Mouse (Mus musculus) midbrain, embryonic 11.5 days (tissue): ENCODE measurements at regions not wholly inside any gene's neighbourhood (a gene's known extent, or its start where the extent isn't known, plus 50 kb on each side); places are given as distances from the start of the nearest gene placed in this dataset.

Experiments used
- ATAC-seq: fragments of 200-750 bp; cut with Nextera tagmentation; 2 replicates; pipeline ENCODE4 v1.8.0; 2017; ENCODE audit warnings: moderate TSS enrichment, moderate library complexity; ENCODE audit not compliant: low FRiP score
- DNase-seq: peaks from one replicate; pipeline ENCODE4 v3.0.0; 2015; ENCODE audit warnings: low spot score; ENCODE audit errors: missing footprints
- H3K27ac ChIP-seq: fragments of 300-500 bp; sonication (generic); 2 replicates; pipeline ENCODE4 v1.5.1; 2014; ENCODE audit warnings: low read depth, low read length
- H3K27me3 ChIP-seq: fragments of 300-500 bp; sonication (generic); 2 replicates; pipeline ENCODE4 v1.6.1; 2014; ENCODE audit warnings: mild to moderate bottlenecking, low read length, moderate library complexity, mixed read lengths; ENCODE audit not compliant: control insufficient read depth, insufficient read depth
- H3K36me3 ChIP-seq: fragments of 300-500 bp; sonication (generic); 2 replicates; pipeline ENCODE4 v1.6.1; 2014; ENCODE audit warnings: mild to moderate bottlenecking, low read length, moderate library complexity, mixed read lengths; ENCODE audit not compliant: control insufficient read depth, insufficient read depth
- H3K4me1 ChIP-seq: fragments of 300-500 bp; sonication (generic); 2 replicates; pipeline ENCODE4 v1.6.1; 2014; ENCODE audit warnings: low read length; ENCODE audit not compliant: control insufficient read depth, insufficient read depth
- H3K4me2 ChIP-seq: fragments of 300-500 bp; sonication (generic); 2 replicates; pipeline ENCODE4 v1.6.1; 2014; ENCODE audit warnings: mild to moderate bottlenecking, moderate library complexity
- H3K4me3 ChIP-seq: fragments of 300-500 bp; sonication (generic); 2 replicates; pipeline ENCODE4 v1.5.1; 2014; ENCODE audit warnings: low read depth, low read length
- H3K9ac ChIP-seq: fragments of 300-500 bp; sonication (generic); 2 replicates; pipeline ENCODE4 v1.6.1; 2014; ENCODE audit warnings: low read length
- H3K9me3 ChIP-seq: fragments of 300-500 bp; sonication (generic); 2 replicates; pipeline ENCODE4 v1.6.1; 2016; ENCODE audit warnings: low read length; ENCODE audit not compliant: control insufficient read depth
- WGBS: fragments of 180-500 bp; shearing (Covaris S2); extraction: QIAGEN DNeasy Blood & Tissue Kit; methylation state at CpG from one replicate; pipeline ENCODE4 v1.1.7; 2014; 5-methylcytosine and 5-hydroxymethylcytosine counted together

DNA sequence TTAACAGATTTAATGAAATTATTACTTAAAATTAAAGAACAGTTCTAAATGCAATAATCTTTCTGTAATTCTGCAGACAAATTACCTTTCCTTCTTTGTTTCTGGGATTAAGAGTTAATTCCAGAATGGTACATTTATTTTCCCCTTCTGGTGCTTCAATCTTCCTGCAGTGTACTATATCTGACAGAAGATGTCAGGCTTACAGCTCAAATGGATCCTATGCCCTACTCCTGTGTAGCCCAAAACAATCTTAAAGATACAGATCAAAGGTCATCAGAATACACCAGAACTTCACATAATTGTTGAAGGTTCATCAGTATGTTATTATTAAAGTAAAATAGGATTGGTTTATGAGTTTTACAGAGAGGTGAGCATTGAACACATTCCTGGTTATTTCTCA, 3901.7 kb downstream of the 9330182O14Rik start:
- H3K36me3 ChIP-seq = no peaks in the 10 kb centered on the region
- no peaks in the 10 kb centered on the region for H3K4me1 ChIP-seq
- ATAC-seq = peak; percentile 52; the same call in 1 of the 2 replicates
- no peak overlapping the region for H3K4me2 ChIP-seq
- H3K27me3 ChIP-seq = no peaks in the 10 kb centered on the region
- H3K4me3 ChIP-seq = no peak overlapping the region
- no peak overlapping the region for H3K9ac ChIP-seq
- no peak for DNase-seq
- no peaks in the 10 kb centered on the region for H3K9me3 ChIP-seq
- no peak overlapping the region for H3K27ac ChIP-seq

DNA sequence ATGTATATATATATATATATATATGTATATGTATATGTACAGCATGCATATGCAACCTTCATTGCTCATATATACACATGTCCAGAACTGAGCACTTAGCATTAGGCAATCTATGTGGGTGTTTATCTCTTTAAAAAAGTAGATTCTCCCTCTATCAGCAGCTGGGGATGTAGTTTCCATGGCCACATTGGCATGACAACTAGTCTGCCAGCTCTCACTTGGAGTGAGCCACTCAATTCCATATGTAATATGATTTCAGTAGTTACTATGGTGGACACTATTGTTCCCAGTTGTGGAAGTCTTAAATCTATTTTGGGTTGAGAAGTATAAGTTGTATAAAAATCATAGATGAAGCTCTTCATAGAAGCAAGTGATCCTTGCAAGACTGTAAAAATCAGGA, 3903.7 kb downstream of the 9330182O14Rik start:
- Histone ChIP-seq H3K4me1 (no peaks in the 10 kb centered on the region), H3K27ac (no peak overlapping the region), H3K27me3 (no peaks in the 10 kb centered on the region), H3K9ac (no peak overlapping the region), H3K4me2 (no peak overlapping the region), H3K9me3 (no peaks in the 10 kb centered on the region), H3K36me3 (no peaks in the 10 kb centered on the region), H3K4me3 (no peak overlapping the region)
- no peak for DNase-seq
- ATAC-seq = no peak

DNA sequence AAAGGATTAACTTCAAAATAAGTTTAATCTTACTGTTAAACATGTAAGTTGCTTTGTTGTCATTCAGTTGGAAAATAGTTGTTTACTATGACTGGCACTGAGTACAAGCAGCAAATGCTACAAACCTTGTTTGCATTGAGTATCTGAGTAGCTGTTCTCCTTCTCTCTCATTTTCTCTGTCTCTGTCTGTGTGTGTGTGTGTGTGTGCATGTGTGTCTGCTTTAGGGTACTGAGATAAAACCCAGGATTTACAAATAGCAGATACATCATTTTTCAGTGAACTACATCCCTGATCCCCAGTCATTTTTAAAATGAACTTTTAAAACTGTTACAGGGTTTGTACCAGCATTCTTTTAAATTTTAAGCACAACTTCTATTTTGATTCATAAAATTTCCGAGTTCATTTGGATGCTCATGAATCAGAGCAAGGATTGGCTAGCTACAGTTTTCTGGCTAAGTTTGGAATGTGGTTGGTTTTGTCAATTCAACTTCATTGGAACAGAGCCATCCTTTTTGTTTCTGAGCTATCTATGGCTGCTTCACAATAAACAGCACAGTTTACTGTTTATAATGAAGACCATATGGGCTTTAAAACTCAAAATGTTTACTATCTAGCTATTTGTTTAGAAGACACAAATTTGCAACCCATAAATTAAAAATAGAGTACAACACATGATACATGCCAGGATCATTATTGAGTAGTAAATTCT, 3916.6 kb downstream of the 9330182O14Rik start:
- Histone ChIP-seq H3K27me3 (no peaks in the 10 kb centered on the region), H3K9me3 (no peaks in the 10 kb centered on the region), H3K4me1 (no peaks in the 10 kb centered on the region), H3K9ac (no peak overlapping the region), H3K4me3 (no peak overlapping the region), H3K27ac (no peak overlapping the region), H3K4me2 (no peak overlapping the region), H3K36me3 (no peaks in the 10 kb centered on the region)
- 80% methylated on average over 1 of the region's 1 CpGs for WGBS
- no peak for ATAC-seq
- no peak for DNase-seq

DNA sequence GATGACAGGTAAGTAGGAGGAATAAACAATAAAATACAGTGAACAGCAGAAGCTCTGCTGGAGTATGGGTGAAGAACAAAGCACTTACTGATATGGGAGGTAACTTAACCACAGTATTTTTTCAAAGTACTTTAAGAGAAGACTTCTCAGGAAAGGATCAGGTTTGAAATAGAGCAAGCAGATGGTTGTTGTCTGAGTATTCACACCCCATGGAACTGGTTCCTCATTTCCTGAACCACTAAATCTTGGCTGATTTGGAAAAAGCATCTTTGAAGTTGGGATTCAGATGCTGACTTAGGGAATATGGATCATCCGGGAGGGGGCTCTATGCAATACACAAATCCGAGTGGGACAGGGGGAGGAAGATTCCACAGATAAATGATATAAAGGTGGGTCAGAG, 3930.7 kb downstream of the 9330182O14Rik start:
- Histone ChIP-seq H3K4me2 (no peak overlapping the region), H3K27ac (no peak overlapping the region), H3K27me3 (no peaks in the 10 kb centered on the region), H3K9ac (no peak overlapping the region), H3K9me3 (no peaks in the 10 kb centered on the region), H3K4me1 (no peaks in the 10 kb centered on the region), H3K4me3 (no peak overlapping the region), H3K36me3 (no peaks in the 10 kb centered on the region)
- ATAC-seq (no peak), DNase-seq (no peak)
- WGBS = 92% methylated on average over 2 of the region's 2 CpGs

DNA sequence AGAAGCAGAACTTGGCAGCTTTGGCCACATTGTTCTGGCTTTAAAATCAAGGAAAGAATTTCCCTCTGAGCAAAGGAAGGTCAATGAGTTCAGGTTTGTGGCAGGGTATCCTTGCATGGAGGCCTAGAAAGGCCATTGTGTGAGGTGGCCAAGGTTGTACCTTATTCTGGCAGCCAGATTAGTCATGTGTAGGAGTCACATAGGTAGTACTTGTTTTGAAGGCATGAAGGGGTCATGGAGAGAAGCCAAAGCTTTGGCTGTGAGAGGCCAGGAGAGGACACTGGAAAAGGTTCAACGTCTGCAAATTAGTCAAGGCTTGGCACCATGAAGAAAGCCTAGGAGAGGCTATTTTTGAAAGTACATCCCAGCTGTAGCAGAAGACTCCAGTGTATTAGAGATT, 3949.5 kb downstream of the 9330182O14Rik start:
- H3K27ac ChIP-seq = no peak overlapping the region

DNA sequence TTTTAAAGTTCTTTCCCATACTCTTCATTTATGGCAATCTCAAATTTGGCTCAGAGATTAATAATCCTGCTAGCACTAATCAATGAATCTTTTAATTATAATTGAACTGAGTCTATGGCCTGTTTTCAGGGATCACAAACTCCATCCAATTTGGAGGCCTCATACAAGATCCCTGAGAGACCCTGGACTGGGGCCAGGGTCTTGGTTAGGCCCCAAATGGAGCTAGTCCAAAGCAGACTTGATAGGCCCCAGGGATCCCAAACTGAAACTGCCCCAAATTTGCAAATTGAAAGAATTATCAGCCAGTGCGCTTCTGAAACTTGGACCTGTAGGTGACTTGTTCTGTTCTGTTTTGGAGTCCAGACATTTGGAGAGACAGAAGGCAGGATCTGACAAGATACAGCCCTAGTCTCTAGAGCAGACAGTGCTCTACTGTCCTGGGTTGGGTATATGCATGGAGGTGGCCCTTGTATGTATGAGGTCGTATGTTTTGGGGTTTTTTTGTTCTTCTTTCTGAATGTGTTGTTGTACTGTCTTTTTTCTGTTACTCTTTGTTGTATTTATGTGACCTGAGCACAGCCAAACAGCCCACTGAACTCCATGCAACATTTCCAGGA, 3978.3 kb downstream of the 9330182O14Rik start:
- 85% methylated on average over 2 of the region's 2 CpGs for WGBS
- no peaks in the 10 kb centered on the region for H3K27me3 ChIP-seq
- no peak overlapping the region for H3K27ac ChIP-seq
- H3K4me3 ChIP-seq = no peak overlapping the region
- DNase-seq (no peak), ATAC-seq (no peak)
- H3K9me3 ChIP-seq = no peaks in the 10 kb centered on the region
- no peaks in the 10 kb centered on the region for H3K36me3 ChIP-seq
- H3K4me1 ChIP-seq = no peaks in the 10 kb centered on the region
- no peak overlapping the region for H3K4me2 ChIP-seq
- no peak overlapping the region for H3K9ac ChIP-seq

More for the DNA sequence above, 3949.5 kb downstream of the 9330182O14Rik start:
- Histone ChIP-seq H3K4me2 (no peak overlapping the region), H3K27me3 (no peaks in the 10 kb centered on the region), H3K4me1 (no peaks in the 10 kb centered on the region), H3K9me3 (no peaks in the 10 kb centered on the region), H3K36me3 (no peaks in the 10 kb centered on the region), H3K9ac (no peak overlapping the region), H3K4me3 (no peak overlapping the region)
- 96% methylated on average over 1 of the region's 1 CpGs for WGBS
- DNase-seq (no peak), ATAC-seq (no peak)

DNA sequence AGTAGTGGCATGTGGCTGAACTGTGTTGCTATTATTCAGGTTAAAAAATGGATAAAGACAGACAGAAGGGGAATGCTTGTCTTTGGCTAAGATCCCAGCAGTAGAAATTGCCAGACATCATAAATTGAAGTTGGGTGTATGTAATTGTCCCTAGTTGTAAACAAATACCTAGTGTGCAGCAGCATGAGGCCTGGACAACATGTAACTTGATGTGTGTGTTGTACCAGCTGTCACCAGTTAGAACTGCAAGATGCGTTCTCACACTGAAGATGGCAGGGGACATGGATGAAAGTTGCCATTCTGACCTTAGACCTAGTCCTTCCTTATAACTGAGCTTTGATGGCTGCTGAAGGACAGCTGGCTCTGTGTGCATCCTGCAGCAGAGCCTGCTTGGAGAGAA, 4000.0 kb downstream of the 9330182O14Rik start:
- no peak overlapping the region for H3K4me3 ChIP-seq
- DNase-seq = peak; percentile 54

More for the DNA sequence above, 4000.0 kb downstream of the 9330182O14Rik start:
- ATAC-seq = no peak
- H3K36me3 ChIP-seq = no peaks in the 10 kb centered on the region
- no peak overlapping the region for H3K9ac ChIP-seq
- no peaks in the 10 kb centered on the region for H3K4me1 ChIP-seq
- no peaks in the 10 kb centered on the region for H3K27me3 ChIP-seq
- no peak overlapping the region for H3K27ac ChIP-seq
- H3K4me2 ChIP-seq = no peak overlapping the region
- 71% methylated on average over 1 of the region's 1 CpGs for WGBS
- H3K9me3 ChIP-seq = no peaks in the 10 kb centered on the region
